Mouse (Mus musculus) lung, adult 2 months (tissue): ENCODE measurements around the gene Olfr633. TPM values are rescaled to one million over a fixed set of nuclear protein-coding genes. Genes with fewer than 3 reads are reported as not detected.
A peak's percentile ranks its signal among the peaks of the same experiment; 100 is the strongest.
"Not testable (repeated sequence)": the region's sequence is repeated elsewhere in the genome, so short reads cannot be mapped to it uniquely, and the experiment has no call there.

Experiments used
- DNase-seq: peaks from one replicate; pipeline ENCODE4 v3.0.0; 2022
- H3K4me1 ChIP-seq: fragments of 200-500 bp; 2 replicates; pipeline ENCODE4 v1.6.1; 2011; ENCODE audit warnings: low read length; ENCODE audit not compliant: control insufficient read depth, insufficient read depth
- H3K4me3 ChIP-seq: fragments of 200-500 bp; replicated peaks from 2 replicates; pipeline ENCODE3; 2011; ENCODE audit warnings: low read depth, mild to moderate bottlenecking, control low read depth, low read length; ENCODE audit errors: extremely low read depth
- CTCF ChIP-seq: fragments of 200-500 bp; IDR thresholded peaks from 2 replicates; pipeline ENCODE4 v1.5.1; 2011; ENCODE audit warnings: mild to moderate bottlenecking, low read length, control low read depth; ENCODE audit not compliant: insufficient read depth
- POLR2A ChIP-seq: fragments of 200-500 bp; IDR thresholded peaks from 2 replicates; pipeline ENCODE4 v1.6.1; 2011; ENCODE audit warnings: low read depth, mild to moderate bottlenecking, control low read depth, low read length, borderline replicate concordance; ENCODE audit errors: extremely low read depth
- WGBS: fragments of 180-500 bp; shearing (Covaris S2); methylation state at CpG from one replicate; pipeline ENCODE4 v1.1.7; 2018; 5-methylcytosine and 5-hydroxymethylcytosine counted together
- polyA plus RNA-seq: library from polyadenylated mRNA; depleted of rRNA; stranded (reverse); fragments of >200 nt; gene quantifications from 2 replicates; pipeline ENCODE4 v1.2.3, GENCODE M21; 2012; rRNA removed

Olfr633 gene
- polyA plus RNA-seq, result not detected in 2 replicates

DNA sequence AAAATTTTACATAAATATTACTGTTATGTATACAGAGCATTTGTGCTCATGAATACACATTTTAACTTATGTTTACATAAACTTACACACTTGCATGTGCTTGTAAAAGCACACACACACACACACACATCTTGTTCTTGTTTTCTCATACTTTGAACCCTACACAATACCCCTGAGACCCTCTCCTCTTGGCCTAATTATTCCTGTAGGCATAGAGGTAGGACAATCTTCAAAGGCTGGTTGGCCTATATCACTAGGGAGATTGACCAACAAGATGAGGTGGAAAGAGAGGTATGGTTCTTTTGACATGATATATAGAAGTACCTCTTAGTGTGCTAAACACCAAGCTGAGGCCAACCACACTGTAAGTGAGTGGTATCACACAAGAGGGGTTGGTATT lies at the start of gene Olfr633:
Gene Olfr633 (plus strand): TSS at position 301 of the 400 bp plus-strand sequence.
- DNase-seq, result no peak
- H3K4me3 ChIP-seq, result no peak within 1 kb of the TSS
- H3K4me1 ChIP-seq, result no peaks in the 10 kb centered on the region
- TF ChIP-seq CTCF, result no peak
- TF ChIP-seq POLR2A, result no peak

DNA sequence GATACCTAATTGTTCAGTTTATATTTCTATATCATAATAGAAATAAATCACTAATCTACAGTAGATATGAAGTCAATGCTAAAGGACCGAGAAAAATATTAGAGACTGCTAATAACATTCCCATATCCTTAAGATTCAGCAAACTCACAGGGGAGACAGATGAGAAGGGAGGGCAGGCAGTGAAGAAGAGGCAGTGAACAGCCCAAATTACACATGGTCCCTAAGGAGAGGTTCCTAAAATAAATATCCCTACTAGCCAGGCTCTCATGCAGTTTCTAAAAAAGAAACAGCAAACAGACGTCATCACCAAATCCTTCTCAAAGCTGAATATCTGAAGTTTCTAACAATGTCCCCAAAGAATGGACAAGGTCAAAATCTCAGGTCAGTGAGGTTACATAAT lies 41.0 kb upstream of the Olfr633 start, which contains the start of gene Olfr65:
Gene Olfr65 (plus strand): TSS at position 301 of the 400 bp plus-strand sequence.
- TF ChIP-seq POLR2A (no peak), CTCF (no peak)
- WGBS, result 67% methylated on average over 2 of the region's 2 CpGs
- Histone ChIP-seq H3K4me3 (no peak within 1 kb of the TSS), H3K4me1 (no peaks in the 10 kb centered on the region)
- DNase-seq, result no peak

DNA sequence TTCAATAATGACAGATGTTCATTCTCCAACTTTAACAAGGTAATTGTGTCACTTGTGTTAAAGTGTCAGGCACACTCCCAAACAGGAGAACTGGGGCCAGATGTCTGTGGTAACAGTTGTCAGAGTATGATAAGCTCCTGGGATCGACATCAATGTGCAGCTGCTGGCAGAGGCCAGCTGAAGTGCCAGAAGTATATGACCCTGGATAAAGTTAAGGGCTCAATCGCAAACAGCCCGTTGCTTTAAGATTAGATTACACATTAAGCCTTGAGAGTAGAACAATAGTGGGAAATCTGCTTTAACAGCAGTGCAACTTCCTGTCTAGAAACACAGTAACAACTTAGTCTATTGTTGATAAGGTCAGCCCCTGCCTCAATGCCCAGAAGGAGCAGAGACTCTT lies 34.2 kb upstream of the Olfr633 start:
- no peak for TF ChIP-seq CTCF
- TF ChIP-seq POLR2A, result no peak
- WGBS, result 2% methylated on average over 3 of the region's 3 CpGs
- no peaks in the 10 kb centered on the region for H3K4me1 ChIP-seq
- H3K4me3 ChIP-seq, result no peak overlapping the region
- DNase-seq, result no peak

DNA sequence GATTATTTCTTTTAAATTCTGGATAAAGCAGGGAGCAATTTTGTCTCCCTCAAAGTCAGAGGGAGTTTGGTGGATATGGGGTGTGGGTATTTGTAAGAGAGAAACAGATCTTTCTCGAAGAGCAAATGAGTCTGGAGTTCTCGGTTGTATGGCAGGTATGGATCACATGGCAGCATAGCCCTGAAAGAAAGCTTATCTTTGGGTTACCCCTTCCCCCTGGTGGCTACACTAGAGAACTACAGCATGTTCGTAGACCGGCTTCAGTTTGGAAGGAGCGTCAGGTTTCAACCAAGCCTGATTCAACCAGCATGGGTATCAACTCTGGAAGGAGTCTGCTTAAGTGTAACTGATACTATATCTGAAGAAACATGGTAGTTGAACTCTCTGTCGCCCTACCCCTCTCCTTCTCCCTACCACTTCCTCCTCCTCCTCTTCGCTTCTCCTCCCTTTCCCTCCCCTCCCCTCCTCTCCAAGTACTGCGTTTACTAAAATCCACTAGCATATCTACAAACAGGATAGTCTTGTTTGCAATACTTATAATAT lies 31.2 kb upstream of the Olfr633 start:
- 53% methylated on average over 8 of the region's 8 CpGs for whole genome bisulfite sequencing
- no peak for DNase-seq
- TF ChIP-seq POLR2A (no peak), CTCF (no peak)
- H3K4me1 ChIP-seq, result no peaks in the 10 kb centered on the region
- H3K4me3 ChIP-seq, result no peak overlapping the region

DNA sequence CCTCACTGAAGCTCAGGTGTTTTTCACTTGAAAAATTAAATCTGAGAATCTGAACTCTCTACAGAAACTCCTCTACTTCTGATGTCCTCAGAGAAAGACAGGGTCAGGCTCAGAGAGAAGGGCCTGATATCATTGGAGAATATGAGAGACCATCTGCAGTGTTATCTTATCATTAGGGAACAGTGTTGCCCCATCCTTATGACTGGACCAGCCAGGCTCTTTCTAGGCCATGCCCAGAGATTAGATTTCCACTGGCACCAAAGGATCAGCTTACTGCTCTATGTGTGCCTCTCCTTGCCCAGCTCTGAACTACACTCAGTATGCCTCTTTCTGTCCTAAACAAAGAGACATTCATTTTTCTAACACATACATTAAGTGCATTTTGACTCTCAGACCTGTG lies 28.9 kb upstream of the Olfr633 start:
- no peaks in the 10 kb centered on the region for H3K4me1 ChIP-seq
- DNase-seq, result no peak
- TF ChIP-seq CTCF (no peak), POLR2A (no peak)
- no peak overlapping the region for H3K4me3 ChIP-seq

DNA sequence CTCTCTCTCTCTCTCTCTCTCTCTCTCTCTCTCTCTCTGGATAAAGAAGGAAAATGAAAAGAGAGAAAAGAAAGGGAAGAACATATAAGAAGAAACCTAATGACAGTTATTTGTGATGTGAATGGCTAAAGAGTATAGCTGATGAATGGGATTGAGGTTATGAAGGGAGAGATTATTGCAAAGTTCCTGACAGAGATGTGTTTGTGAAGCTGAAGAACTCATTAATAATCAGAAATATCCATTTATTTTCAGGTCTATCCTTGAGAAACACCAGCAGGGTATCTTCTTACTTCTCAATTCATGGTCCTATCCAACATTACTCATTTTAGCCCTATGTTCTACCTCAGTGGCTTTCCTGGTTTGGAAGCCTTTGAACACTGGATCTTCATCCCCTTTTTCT lies 15.7 kb upstream of the Olfr633 start, which contains the start of gene Olfr631:
Gene Olfr631 (plus strand): TSS at position 301 of the 400 bp plus-strand sequence.
- no peak for TF ChIP-seq POLR2A
- TF ChIP-seq CTCF, result no peak
- no peaks in the 10 kb centered on the region for H3K4me1 ChIP-seq
- no peak within 1 kb of the TSS for H3K4me3 ChIP-seq
- no peak for DNase-seq

DNA sequence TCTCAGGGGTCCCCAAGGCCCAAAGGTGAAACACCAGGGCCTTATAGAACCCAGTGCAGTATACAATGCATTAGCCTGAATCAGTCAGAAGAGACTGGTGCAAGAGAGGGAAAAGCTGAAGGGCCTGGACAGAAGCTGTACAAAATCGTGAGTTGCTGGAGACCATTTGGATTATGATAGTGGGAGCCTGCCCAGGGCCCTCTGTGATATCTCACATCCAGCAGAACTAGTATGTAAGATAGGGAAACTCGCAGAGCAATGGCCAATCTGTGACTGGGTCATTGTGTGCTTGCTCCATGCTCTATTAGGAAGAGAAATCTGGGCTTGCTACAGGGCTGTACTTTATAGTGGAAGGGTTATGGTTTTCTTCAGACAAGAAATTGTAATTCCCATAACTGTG lies 10.0 kb upstream of the Olfr633 start, which contains the start of gene Olfr632:
Gene Olfr632 (plus strand): TSS at position 84 of the 400 bp plus-strand sequence.
- no peak for DNase-seq
- no peak for TF ChIP-seq POLR2A
- TF ChIP-seq CTCF, result no peak
- no peak within 1 kb of the TSS for H3K4me3 ChIP-seq
- no peaks in the 10 kb centered on the region for H3K4me1 ChIP-seq
- WGBS, result 55% methylated on average over 2 of the region's 2 CpGs

DNA sequence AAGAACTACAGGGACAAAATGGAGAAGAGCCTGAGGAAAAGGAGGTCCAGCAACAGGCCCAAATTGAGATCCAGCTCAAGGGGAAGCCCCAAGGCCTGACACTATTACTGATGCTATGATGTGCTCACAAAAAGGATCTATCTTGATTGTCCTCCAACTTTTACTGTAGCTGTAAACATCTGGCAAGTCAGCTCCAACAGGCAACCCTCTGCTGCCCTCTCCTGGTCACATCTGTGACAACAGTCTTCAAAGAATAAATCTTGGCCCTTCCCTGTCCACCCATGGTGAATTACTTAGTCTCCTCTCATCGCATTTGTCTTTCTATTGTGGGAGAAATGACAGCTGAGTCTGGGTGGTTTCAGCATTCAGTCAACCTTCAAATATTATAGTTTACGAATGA lies 1.5 kb upstream of the Olfr633 start:
- DNase-seq, result no peak
- TF ChIP-seq CTCF (peak; percentile 66), POLR2A (no peak)
- Histone ChIP-seq H3K4me1 (no peaks in the 10 kb centered on the region), H3K4me3 (no peak overlapping the region)
- 29% methylated on average over 2 of the region's 2 CpGs for WGBS

DNA sequence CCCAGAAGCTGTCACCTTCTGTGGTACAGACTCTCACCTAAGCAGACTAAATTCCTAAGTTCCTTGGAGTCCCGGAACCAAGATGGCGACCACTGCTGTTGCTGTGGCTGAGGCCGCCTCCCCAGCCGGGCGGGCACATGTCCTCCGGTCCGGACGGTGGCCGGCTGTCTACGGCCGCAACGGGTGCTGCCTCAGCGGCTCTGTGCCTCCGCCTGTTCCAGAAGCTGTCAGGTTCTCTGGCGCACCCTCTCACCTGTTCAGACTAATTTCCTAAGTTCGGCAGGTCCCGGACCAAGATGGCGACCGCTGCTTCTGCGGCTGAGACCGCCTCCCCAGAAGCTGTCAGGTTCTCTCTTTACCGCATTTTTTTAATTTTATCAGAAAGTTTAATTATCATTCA lies 22.6 kb downstream of the Olfr633 start:
- WGBS, result 93% methylated on average over 22 of the region's 22 CpGs
- not testable (repeated sequence) for H3K4me3 ChIP-seq, H3K4me1 ChIP-seq

DNA sequence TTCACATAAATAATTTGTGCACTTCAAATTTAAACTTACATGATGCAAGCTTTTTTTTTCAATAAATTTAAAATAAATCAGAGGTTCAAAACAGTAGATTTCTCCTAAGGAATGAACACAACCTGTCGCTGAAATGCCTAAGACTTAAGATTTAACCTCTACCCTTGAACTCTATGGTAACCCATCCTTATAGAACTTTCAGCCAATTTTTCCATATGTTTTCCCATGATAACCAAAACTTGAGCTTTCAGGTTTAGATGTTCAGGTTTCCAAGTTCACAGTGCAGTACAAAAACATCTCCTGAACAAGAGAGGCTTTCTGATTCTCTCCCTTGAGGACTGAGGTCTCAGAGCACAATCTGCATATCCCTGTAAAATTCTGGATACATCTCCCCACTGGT lies 26.6 kb downstream of the Olfr633 start, which contains the start of gene Olfr635:
Gene Olfr635 (plus strand): TSS at position 301 of the 400 bp plus-strand sequence.
- TF ChIP-seq CTCF (no peak), POLR2A (no peak)
- 81% methylated on average over 1 of the region's 1 CpGs for WGBS
- Histone ChIP-seq H3K4me1 (no peaks in the 10 kb centered on the region), H3K4me3 (no peak within 1 kb of the TSS)
- DNase-seq, result no peak

More for the DNA sequence above, 22.6 kb downstream of the Olfr633 start:
- DNase-seq, result not testable (repeated sequence)

DNA sequence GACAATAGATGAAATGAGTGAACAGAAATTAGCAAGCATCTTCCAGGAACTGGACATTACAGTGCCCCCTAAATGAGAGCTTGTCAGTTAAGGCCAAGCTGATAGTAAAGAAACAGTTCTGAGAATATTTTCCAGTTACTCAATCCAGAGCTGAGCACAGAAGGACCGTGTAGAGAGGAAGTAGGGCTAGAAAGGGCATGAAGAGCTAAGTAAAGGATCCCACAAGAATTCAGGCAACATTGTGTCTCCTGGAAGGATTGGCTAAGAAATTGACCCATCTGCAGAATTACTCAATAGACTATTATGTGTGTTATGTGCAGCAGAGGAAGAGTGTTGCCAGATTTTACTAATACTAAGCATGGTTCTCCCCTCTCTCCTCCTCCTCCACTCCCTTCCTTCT lies 27.5 kb downstream of the Olfr633 start:
- H3K4me1 ChIP-seq, result no peaks in the 10 kb centered on the region
- DNase-seq, result no peak
- WGBS, result 50% methylated on average over 1 of the region's 1 CpGs
- no peak for TF ChIP-seq POLR2A
- no peak for TF ChIP-seq CTCF
- no peak overlapping the region for H3K4me3 ChIP-seq
